In the genomic region with DNA sequence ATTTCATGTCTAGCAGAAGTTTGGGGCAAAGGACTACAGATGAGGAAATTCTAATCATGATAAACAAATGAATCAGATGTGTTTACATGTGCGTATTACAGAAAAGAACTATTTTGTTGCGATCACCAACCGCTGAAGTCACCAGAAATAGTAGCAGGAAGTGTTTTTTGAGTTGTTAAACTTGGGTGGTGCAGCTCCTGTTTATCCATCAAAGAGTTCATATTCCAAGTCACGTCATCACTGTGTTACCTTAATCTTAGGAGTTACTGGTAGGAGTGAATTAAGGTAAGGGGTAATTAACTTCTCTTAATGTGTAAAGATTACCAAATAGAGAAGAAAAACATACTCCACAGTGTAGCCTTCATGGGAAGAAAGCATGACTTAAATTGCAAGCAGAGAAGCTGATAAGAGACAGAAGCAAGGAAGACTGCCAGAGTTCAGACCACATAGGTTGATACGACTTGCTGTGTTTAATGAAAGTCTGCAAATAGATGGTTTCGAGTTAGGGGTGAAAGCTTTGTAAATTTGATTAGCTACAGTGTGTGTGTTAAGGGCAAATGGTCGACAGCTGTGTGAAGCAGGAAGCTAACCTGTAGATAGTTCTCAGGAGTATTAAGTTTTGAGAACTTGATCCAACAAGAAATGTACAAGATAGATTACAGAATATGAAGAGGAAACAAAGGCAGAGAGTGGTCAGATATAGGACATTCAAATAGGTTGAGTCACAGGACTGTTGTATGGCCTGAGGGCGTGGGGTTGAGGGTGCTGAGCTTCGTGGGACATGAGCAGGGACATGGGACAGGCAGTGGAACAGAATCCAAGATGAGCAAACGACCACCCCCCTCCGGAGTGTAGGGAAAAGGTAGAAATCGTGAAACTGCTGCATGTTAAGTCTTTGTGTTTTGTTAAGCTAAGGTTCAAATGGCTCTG, we compare ENCODE assay signal across 8 mouse cellular contexts. TPM values are rescaled to one million over a fixed set of nuclear protein-coding genes. Genes with fewer than 3 reads are reported as not detected.
DNase-seq lines count a peak whose midpoint lies in the region; ATAC-seq and TF ChIP-seq lines count a peak whose summit lies in the region.

No protein-coding gene starts in this region.

- H3K27ac ChIP-seq in left cerebral cortex, adult 2 months: peak overlapping the region; percentile 94

- no peak for DNase-seq in left cerebral cortex, adult 2 months (ENCODE audit: extremely low spot score in 1 of 2, low spot score in 2 of 2)
- DNase-seq in left cerebral cortex, adult 8-10 months (ENCODE audit: low spot score in 2 of 2): no peak
- DNase-seq in c-Kit-positive CD71-positive TER-119-negative erythroid progenitor cells, embryonic 14.5 days (ENCODE audit: low read depth): peak; percentile 11
- DNase-seq in neural tube, embryonic 10.5 days (ENCODE audit: extremely low spot score, low spot score): peak; percentile 8
- no peak for DNase-seq in frontal cortex, adult 2 months (ENCODE audit: extremely low spot score in 1 of 2, low spot score in 1 of 2)
- no peak for DNase-seq in right cerebral cortex, postnatal 36 days (ENCODE audit: low spot score in 2 of 2)
- no peak for DNase-seq in left cerebral cortex, postnatal 36 days (ENCODE audit: low spot score in 2 of 2)

- peak; percentile 4 for ATAC-seq in inflammation-experienced regulatory T-cells, adult 6 months

- TF ChIP-seq CTCF in left cerebral cortex, adult 2 months (IDR thresholded peaks at IDR 0.05): no peak

- peak overlapping the region; percentile 76 for H3K4me3 ChIP-seq in left cerebral cortex, adult 2 months

- intact Hi-C loops in left cerebral cortex, adult 2 months (cut with DNase I): loop anchor here (2.0 to 10.0 kb wide), 4 partner anchors 40 to 862 kb away; a partner anchor contains a TSS
- intact Hi-C loops in left cerebral cortex, postnatal 36 days (cut with DNase I): loop anchor here (5.0 kb wide), 1 partner anchor 41 kb away; a partner anchor contains a TSS

RNA-seq across cellular contexts. Expression of a gene that starts 1.0 kb away (rescaled TPM):
- 10 to 100 TPM; 14.9 to 16.0 TPM for total RNA-seq in left cerebral cortex, adult 2 months (2021)
- total RNA-seq in left cerebral cortex, adult 8-10 months (2022): 10 to 100 TPM; 14.5 to 17.1 (median 15.5) TPM
- 10 to 100 TPM; 18.2 to 20.5 (median 19.7) TPM for polyA plus RNA-seq in inflammation-experienced regulatory T-cells, adult 6 months (2017; shearing (Covaris generic))
- polyA plus RNA-seq in frontal cortex, adult 2 months (2012; rRNA removed): 11.0 and 12.4 TPM in 2 replicates
- 10 to 100 TPM; 11.6 to 13.2 TPM for total RNA-seq in left cerebral cortex, postnatal 36 days (2021)

RNA-seq across cellular contexts. Expression of a gene that starts 23.7 kb away (rescaled TPM):
- not detected for total RNA-seq in left cerebral cortex, adult 2 months (2021)
- total RNA-seq in left cerebral cortex, adult 8-10 months (2022): not detected
- polyA plus RNA-seq in inflammation-experienced regulatory T-cells, adult 6 months (2017; shearing (Covaris generic)): not detected
- 0.24 and 0.29 TPM in 2 replicates for polyA plus RNA-seq in frontal cortex, adult 2 months (2012; rRNA removed)
- under 1 TPM in 1 of 2 experiments, not detected in 1; 0.16 TPM for total RNA-seq in left cerebral cortex, postnatal 36 days (2021)

RNA-seq across cellular contexts. Expression of a gene that starts 40.4 kb away (rescaled TPM):
- total RNA-seq in left cerebral cortex, adult 2 months (2021): 10 to 100 TPM; 21.9 to 24.5 TPM
- 10 to 100 TPM; 18.4 to 30.5 (median 22.4) TPM for total RNA-seq in left cerebral cortex, adult 8-10 months (2022)
- polyA plus RNA-seq in inflammation-experienced regulatory T-cells, adult 6 months (2017; shearing (Covaris generic)): 10 to 100 TPM; 47.8 to 55.2 (median 52.4) TPM
- polyA plus RNA-seq in frontal cortex, adult 2 months (2012; rRNA removed): 14.6 and 15.2 TPM in 2 replicates
- total RNA-seq in left cerebral cortex, postnatal 36 days (2021): 10 to 100 TPM; 26.0 to 27.3 TPM

RNA-seq across cellular contexts. Expression of a gene that starts 40.6 kb away (rescaled TPM):
- 10 to 100 TPM; 34.5 to 37.3 TPM for total RNA-seq in left cerebral cortex, adult 2 months (2021)
- total RNA-seq in left cerebral cortex, adult 8-10 months (2022): 10 to 100 TPM; 31.1 to 33.6 (median 33.3) TPM
- polyA plus RNA-seq in inflammation-experienced regulatory T-cells, adult 6 months (2017; shearing (Covaris generic)): 10 to 100 TPM; 46.3 to 72.5 (median 52.9) TPM
- polyA plus RNA-seq in frontal cortex, adult 2 months (2012; rRNA removed): 24.7 and 25.3 TPM in 2 replicates
- total RNA-seq in left cerebral cortex, postnatal 36 days (2021): 10 to 100 TPM; 33.1 to 34.1 TPM

RNA-seq across cellular contexts. Expression of a gene that starts 48.2 kb away (rescaled TPM):
- total RNA-seq in left cerebral cortex, adult 2 months (2021): not detected
- total RNA-seq in left cerebral cortex, adult 8-10 months (2022): not detected
- not detected for polyA plus RNA-seq in inflammation-experienced regulatory T-cells, adult 6 months (2017; shearing (Covaris generic))
- not detected in 2 replicates for polyA plus RNA-seq in frontal cortex, adult 2 months (2012; rRNA removed)
- total RNA-seq in left cerebral cortex, postnatal 36 days (2021): not detected

Comparison
In these comparisons a context has a peak if more than half of its experiments do, and no peak if none do; other contexts are left out.
1. DNase-seq: peak in c-Kit-positive CD71-positive TER-119-negative erythroid progenitor cells, embryonic 14.5 days (single experiment) and neural tube, embryonic 10.5 days (single experiment); none in left cerebral cortex, adult 2 months (0 of 2), left cerebral cortex, adult 8-10 months (0 of 2), frontal cortex, adult 2 months (0 of 2), right cerebral cortex, postnatal 36 days (0 of 2) and left cerebral cortex, postnatal 36 days (0 of 2).